Mouse (Mus musculus) limb, embryonic 12.5 days (tissue): ENCODE measurements around the gene Vtn. TPM values are rescaled to one million over a fixed set of nuclear protein-coding genes. Genes with fewer than 3 reads are reported as not detected.
"Not testable (repeated sequence)": the region's sequence is repeated elsewhere in the genome, so short reads cannot be mapped to it uniquely, and the experiment has no call there.

Source experiments
- ATAC-seq: fragments of 200-750 bp; cut with Nextera tagmentation; 2 replicates; pipeline ENCODE4 v1.8.0; 2017; ENCODE audit warnings: low read depth, moderate TSS enrichment; ENCODE audit not compliant: insufficient number of reproducible peaks, insufficient read depth, low FRiP score, low TSS enrichment
- H3K27ac ChIP-seq: fragments of 300-500 bp; sonication (generic); 2 replicates; pipeline ENCODE4 v1.5.1; 2016; ENCODE audit warnings: mild to moderate bottlenecking, moderate library complexity
- H3K27me3 ChIP-seq: fragments of 300-500 bp; sonication (generic); 2 replicates; pipeline ENCODE4 v1.6.1; 2016; ENCODE audit warnings: mild to moderate bottlenecking, moderate library complexity
- H3K36me3 ChIP-seq: fragments of 300-500 bp; sonication (generic); 2 replicates; pipeline ENCODE4 v1.6.1; 2016; ENCODE audit warnings: mild to moderate bottlenecking, moderate library complexity
- H3K4me1 ChIP-seq: fragments of 300-500 bp; sonication (generic); replicated peaks from 2 replicates; pipeline ENCODE4 v1.6.1; 2016
- H3K4me2 ChIP-seq: fragments of 300-500 bp; sonication (generic); 2 replicates; pipeline ENCODE4 v1.6.1; 2016; ENCODE audit warnings: mild to moderate bottlenecking, moderate library complexity
- H3K4me3 ChIP-seq: fragments of 300-500 bp; sonication (generic); replicated peaks from 2 replicates; pipeline ENCODE4 v1.5.1; 2016; ENCODE audit warnings: mild to moderate bottlenecking
- H3K9ac ChIP-seq: fragments of 300-500 bp; sonication (generic); replicated peaks from 2 replicates; pipeline ENCODE4 v1.6.1; 2016; ENCODE audit warnings: mild to moderate bottlenecking, moderate library complexity
- H3K9me3 ChIP-seq: fragments of 300-500 bp; sonication (generic); 2 replicates; pipeline ENCODE4 v1.6.1; 2016; ENCODE audit warnings: mild to moderate bottlenecking, moderate library complexity
- WGBS: fragments of 180-500 bp; shearing (Covaris S2); methylation state at CpG from one replicate; pipeline ENCODE4 v1.1.7; 2016; 5-methylcytosine and 5-hydroxymethylcytosine counted together
- polyA plus RNA-seq: library from polyadenylated mRNA; unstranded; fragments of >200 nt; fragmentation: Nextera tagmentation; extraction: Ambion mirVana; gene quantifications from 2 replicates; pipeline ENCODE4 v1.2.1, GENCODE M21; 2016

The Vtn gene
- polyA plus RNA-seq, 1 experiment from 2014 or later: 0.26 TPM

GRCm38 (mm10) chr11:78515549-78516325 is 16.8 kb downstream of the Vtn start:
- 67% methylated on average over 2 of the region's 2 CpGs for WGBS
- no peaks in the 10 kb centered on the region for H3K27me3 ChIP-seq
- peaks cover 66% of the 10 kb centered on the region for H3K36me3 ChIP-seq
- no peak overlapping the region for H3K4me2 ChIP-seq
- no peak overlapping the region for H3K9ac ChIP-seq
- ATAC-seq: no peak
- H3K9me3 ChIP-seq: no peaks in the 10 kb centered on the region
- no peak overlapping the region for H3K27ac ChIP-seq
- H3K4me1 ChIP-seq: peaks cover 16% of the 10 kb centered on the region
- no peak overlapping the region for H3K4me3 ChIP-seq

DNA sequence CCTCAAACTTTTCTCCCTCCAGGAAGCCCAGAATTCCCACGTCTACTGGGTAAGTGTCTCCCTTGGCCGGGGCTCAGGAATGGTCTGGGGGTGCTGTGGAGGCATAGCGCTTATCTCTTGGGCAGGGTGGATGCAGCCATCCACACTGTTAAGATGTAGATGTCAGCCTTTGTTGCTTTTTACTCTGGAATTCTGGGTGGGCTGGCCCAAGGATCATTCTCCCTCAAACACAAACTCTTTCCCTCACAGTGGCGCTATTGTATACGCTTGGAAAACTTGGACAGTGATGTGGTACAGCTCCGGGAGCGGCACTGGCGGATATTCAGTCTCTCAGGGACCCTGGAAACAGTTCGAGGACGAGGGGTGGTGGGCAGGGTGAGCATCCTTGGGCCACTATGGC is 20.0 kb downstream of the Vtn start:
- WGBS: 92% methylated on average over 10 of the region's 10 CpGs
- Histone ChIP-seq H3K4me2 (no peak overlapping the region), H3K9ac (no peak overlapping the region), H3K27me3 (no peaks in the 10 kb centered on the region), H3K4me1 (no peaks in the 10 kb centered on the region), H3K4me3 (no peak overlapping the region), H3K9me3 (no peaks in the 10 kb centered on the region), H3K27ac (no peak overlapping the region), H3K36me3 (peaks cover 95% of the 10 kb centered on the region)
- ATAC-seq: no peak

DNA sequence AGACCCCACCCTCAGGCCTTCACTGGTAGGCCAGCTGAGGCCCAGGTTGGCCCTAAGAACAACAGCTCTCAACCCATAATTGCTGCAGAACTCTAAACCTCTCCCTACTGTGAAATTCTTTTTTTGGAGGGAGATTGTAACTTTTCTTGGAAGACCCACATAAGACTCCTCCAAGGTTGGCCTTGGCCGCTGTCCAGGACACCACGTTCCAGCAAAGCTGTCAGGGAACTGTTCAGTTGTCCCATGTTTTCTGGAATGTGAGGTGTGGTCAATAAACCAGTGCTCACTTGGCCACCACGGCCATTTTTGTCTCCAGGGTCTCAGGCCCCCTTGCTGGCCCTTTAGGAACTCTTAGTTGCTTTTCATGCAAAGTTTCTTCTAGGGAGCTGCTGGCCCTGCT is 23.0 kb downstream of the Vtn start:
- H3K9me3 ChIP-seq: no peaks in the 10 kb centered on the region
- no peak overlapping the region for H3K9ac ChIP-seq
- H3K36me3 ChIP-seq: peaks cover 96% of the 10 kb centered on the region
- no peaks in the 10 kb centered on the region for H3K27me3 ChIP-seq
- no peak overlapping the region for H3K27ac ChIP-seq
- H3K4me2 ChIP-seq: no peak overlapping the region
- H3K4me3 ChIP-seq: no peak overlapping the region
- no peaks in the 10 kb centered on the region for H3K4me1 ChIP-seq
- 89% methylated on average over 3 of the region's 3 CpGs for WGBS
- ATAC-seq: no peak

GRCm38 (mm10) chr11:78522481-78522997 is 23.6 kb downstream of the Vtn start:
- no peak for ATAC-seq
- Histone ChIP-seq H3K36me3 (peaks cover 99% of the 10 kb centered on the region), H3K9me3 (no peaks in the 10 kb centered on the region), H3K4me1 (no peaks in the 10 kb centered on the region), H3K4me3 (no peak overlapping the region), H3K27me3 (no peaks in the 10 kb centered on the region), H3K9ac (no peak overlapping the region), H3K27ac (no peak overlapping the region), H3K4me2 (no peak overlapping the region)
- WGBS: 97% methylated on average over 1 of the region's 1 CpGs

DNA sequence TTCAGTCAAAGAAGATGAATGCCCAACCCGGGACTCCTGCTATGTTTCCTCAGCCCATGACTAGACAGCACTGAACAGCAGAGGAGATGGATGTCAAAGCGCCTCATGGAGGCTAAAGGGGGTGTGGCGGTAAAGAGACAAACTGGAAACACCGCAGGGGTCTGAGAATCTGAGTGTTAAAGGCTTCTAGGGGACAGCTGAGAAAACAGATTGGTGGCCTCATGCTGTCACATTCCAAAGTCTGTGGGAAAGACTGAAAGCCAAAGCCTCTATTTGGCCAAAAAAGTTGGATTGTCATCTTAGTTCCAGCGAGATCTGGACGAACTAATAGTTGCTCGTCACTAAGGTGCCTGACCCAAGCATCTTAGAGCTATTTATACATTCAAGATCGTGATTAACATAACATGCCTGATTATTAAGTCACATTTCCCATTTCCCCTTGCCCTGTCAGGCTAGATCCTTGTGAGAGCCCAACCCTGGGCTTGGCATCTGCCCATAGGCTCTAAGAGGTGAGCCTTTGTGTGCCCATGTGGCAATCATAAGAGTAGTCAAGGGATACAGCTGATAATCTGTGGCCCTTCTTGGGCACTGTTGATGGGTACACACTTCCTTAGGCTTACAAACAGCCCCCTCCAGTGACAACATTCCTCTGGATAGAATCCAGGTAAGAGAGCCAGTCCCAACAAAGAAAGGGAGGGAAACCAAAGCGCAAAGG is 24.5 kb downstream of the Vtn start:
- Histone ChIP-seq H3K4me1 (no peaks in the 10 kb centered on the region), H3K27ac (no peak overlapping the region), H3K9ac (no peak overlapping the region), H3K9me3 (no peaks in the 10 kb centered on the region), H3K4me3 (no peak overlapping the region), H3K27me3 (no peaks in the 10 kb centered on the region), H3K4me2 (no peak overlapping the region), H3K36me3 (peaks cover 99% of the 10 kb centered on the region)
- ATAC-seq: no peak
- 89% methylated on average over 9 of the region's 9 CpGs for WGBS

DNA sequence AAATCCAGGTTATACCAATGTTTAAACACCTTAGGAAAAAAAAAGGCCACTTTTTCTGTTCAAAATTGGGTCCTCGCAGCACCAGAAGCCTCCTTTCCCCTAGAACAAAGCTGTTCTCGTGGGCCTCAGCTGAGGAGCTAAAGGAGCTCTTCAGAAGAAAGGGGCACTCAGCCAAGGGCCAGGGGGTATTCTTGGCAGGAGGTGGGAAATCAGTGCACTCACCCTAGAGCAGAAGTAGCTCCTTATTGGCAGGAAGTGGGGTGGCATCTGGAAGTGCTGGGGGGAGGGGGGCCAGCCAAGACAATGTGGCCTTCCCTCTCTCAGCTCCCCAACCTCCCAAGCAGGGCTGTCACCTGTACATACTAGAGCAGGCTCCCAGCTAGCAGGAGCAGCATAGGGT is 25.9 kb downstream of the Vtn start:
- Histone ChIP-seq H3K9me3 (no peaks in the 10 kb centered on the region), H3K27ac (no peak overlapping the region), H3K4me2 (no peak overlapping the region), H3K36me3 (peaks cover 99% of the 10 kb centered on the region), H3K4me1 (no peaks in the 10 kb centered on the region), H3K9ac (no peak overlapping the region), H3K4me3 (no peak overlapping the region), H3K27me3 (no peaks in the 10 kb centered on the region)
- WGBS: 92% methylated on average over 2 of the region's 2 CpGs
- ATAC-seq: no peak

- no peak overlapping the region for H3K4me2 ChIP-seq
- H3K9me3 ChIP-seq: no peaks in the 10 kb centered on the region
- peaks cover 82% of the 10 kb centered on the region for H3K36me3 ChIP-seq
- no peaks in the 10 kb centered on the region for H3K27me3 ChIP-seq
- H3K4me3 ChIP-seq: no peak overlapping the region
- no peak for ATAC-seq
- H3K27ac ChIP-seq: no peak overlapping the region
- no peak overlapping the region for H3K9ac ChIP-seq
- H3K4me1 ChIP-seq: no peaks in the 10 kb centered on the region
- 95% methylated on average over 9 of the region's 9 CpGs for WGBS
Observed at GRCm38 (mm10) chr11:78528714-78529113, 29.8 kb downstream of the Vtn start.

DNA sequence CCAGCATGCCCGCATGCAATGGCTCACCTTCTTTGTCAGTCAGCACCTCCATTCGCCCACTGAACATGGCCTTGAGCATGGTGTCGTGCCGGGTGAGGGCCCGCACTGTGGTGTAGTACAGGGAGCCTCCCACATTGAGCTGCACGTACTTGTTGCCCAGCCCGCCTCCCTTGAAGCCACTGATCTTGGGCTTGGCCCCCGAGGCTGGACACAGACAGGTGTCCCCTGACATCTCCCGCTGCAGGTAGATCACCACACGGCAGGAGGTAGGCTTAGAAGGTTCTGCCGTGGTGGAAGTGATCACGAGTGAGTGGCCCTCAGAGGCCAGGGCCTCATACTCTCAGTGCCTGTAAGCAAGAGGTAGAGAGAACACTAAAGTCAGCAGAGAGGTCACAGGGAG is 31.1 kb downstream of the Vtn start:
- Histone ChIP-seq H3K27ac (no peak overlapping the region), H3K9me3 (no peaks in the 10 kb centered on the region), H3K27me3 (no peaks in the 10 kb centered on the region), H3K4me3 (no peak overlapping the region), H3K9ac (no peak overlapping the region), H3K4me2 (no peak overlapping the region), H3K36me3 (peaks cover 70% of the 10 kb centered on the region), H3K4me1 (peaks cover 7% of the 10 kb centered on the region)
- ATAC-seq: no peak
- WGBS: 90% methylated on average over 12 of the region's 12 CpGs

GRCm38 (mm10) chr11:78531046-78531445 is 32.2 kb downstream of the Vtn start:
- ATAC-seq: no peak
- H3K27ac ChIP-seq: 0 out of 2 replicates have a peak overlapping the region, but pooled peaks have one; percentile 23

GRCm38 (mm10) chr11:78531515-78531914 is 32.6 kb downstream of the Vtn start:
- ATAC-seq, H3K27me3 ChIP-seq: not testable (repeated sequence)
- peaks cover 55% of the 10 kb centered on the region for H3K36me3 ChIP-seq

More at GRCm38 (mm10) chr11:78531046-78531445, 32.2 kb downstream of the Vtn start:
- Histone ChIP-seq H3K36me3 (peaks cover 60% of the 10 kb centered on the region), H3K4me1 (peaks cover 10% of the 10 kb centered on the region), H3K4me3 (no peak overlapping the region), H3K27me3 (no peaks in the 10 kb centered on the region), H3K9me3 (no peaks in the 10 kb centered on the region), H3K4me2 (no peak overlapping the region), H3K9ac (no peak overlapping the region)
- WGBS: 83% methylated on average over 6 of the region's 6 CpGs

DNA sequence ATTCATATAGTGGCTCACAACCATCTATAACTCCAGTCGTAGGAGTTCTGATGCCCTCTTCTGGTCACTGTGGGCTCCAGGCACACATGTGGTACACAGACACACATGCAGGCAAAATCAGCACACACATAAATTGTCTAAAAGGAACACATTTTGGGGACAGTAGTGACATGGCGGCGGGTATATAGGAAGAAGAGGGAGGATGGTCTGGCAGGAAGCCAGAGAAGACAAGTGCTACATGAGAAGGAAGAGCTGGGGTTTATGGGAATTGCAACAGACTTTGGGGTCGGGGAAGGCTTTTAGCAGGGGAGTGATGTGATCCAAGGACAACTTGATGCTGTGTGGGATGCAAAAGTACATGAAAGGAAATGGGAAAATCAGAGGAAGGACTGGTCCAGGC is 35.6 kb downstream of the Vtn start:
- H3K4me1 ChIP-seq: peaks cover 21% of the 10 kb centered on the region
- no peak overlapping the region for H3K27ac ChIP-seq
- no peak for ATAC-seq
- peaks cover 39% of the 10 kb centered on the region for H3K36me3 ChIP-seq
- H3K4me3 ChIP-seq: peak overlapping the region; percentile 77
- H3K9ac ChIP-seq: no peak overlapping the region
- 93% methylated on average over 4 of the region's 4 CpGs for WGBS
- H3K27me3 ChIP-seq: no peaks in the 10 kb centered on the region
- H3K4me2 ChIP-seq: peak overlapping the region; percentile 79
- H3K9me3 ChIP-seq: no peaks in the 10 kb centered on the region

More at GRCm38 (mm10) chr11:78531515-78531914, 32.6 kb downstream of the Vtn start:
- H3K4me3 ChIP-seq, H3K4me2 ChIP-seq, H3K27ac ChIP-seq, H3K9ac ChIP-seq, H3K4me1 ChIP-seq, H3K9me3 ChIP-seq: not testable (repeated sequence)
- WGBS: 92% methylated on average over 10 of the region's 10 CpGs
